Mouse (Mus musculus): Measurements from ENCODE around the gene Gm43720. TPM values are rescaled to one million over a fixed set of nuclear protein-coding genes. Genes with fewer than 3 reads are reported as not detected.

Gene Gm43720
- polyA plus RNA-seq, 1 experiment = not detected

Other genes with a start within 250 kb of the Gm43720 start
- not detected for gene Smok3c, start 226.8 kb downstream of the Gm43720 start, polyA plus RNA-seq (2012; fragmentation: generic; extraction: Trizol)
- 3.7 TPM for gene Zkscan1, start 194.9 kb downstream of the Gm43720 start, polyA plus RNA-seq (2012; fragmentation: generic; extraction: Trizol)
- gene Zscan21, start 163.1 kb downstream of the Gm43720 start, polyA plus RNA-seq (2012; fragmentation: generic; extraction: Trizol) = 8.5 TPM
- gene Zfp113, start 124.2 kb downstream of the Gm43720 start, polyA plus RNA-seq (2012; fragmentation: generic; extraction: Trizol) = 1.9 TPM
- gene Cops6, start 118.9 kb downstream of the Gm43720 start, polyA plus RNA-seq (2012; fragmentation: generic; extraction: Trizol) = 182 TPM
- gene Ap4m1, start 108.0 kb downstream of the Gm43720 start, polyA plus RNA-seq (2012; fragmentation: generic; extraction: Trizol) = 11.2 TPM
- gene Mcm7, start 107.5 kb downstream of the Gm43720 start, polyA plus RNA-seq (2012; fragmentation: generic; extraction: Trizol) = 208 TPM
- gene Taf6, start 92.5 kb downstream of the Gm43720 start, polyA plus RNA-seq (2012; fragmentation: generic; extraction: Trizol) = 58.1 TPM
- 23.0 TPM for gene Cnpy4, start 92.5 kb downstream of the Gm43720 start, polyA plus RNA-seq (2012; fragmentation: generic; extraction: Trizol)
- 2.5 TPM for gene Mblac1, start 85.6 kb downstream of the Gm43720 start, polyA plus RNA-seq (2012; fragmentation: generic; extraction: Trizol)
- gene Nxpe5, start 54.1 kb downstream of the Gm43720 start, polyA plus RNA-seq (2012; fragmentation: generic; extraction: Trizol) = not detected
- gene Lamtor4, start 24.5 kb downstream of the Gm43720 start, polyA plus RNA-seq (2012; fragmentation: generic; extraction: Trizol) = 72.8 TPM
- gene BC037034, start 15.9 kb downstream of the Gm43720 start, polyA plus RNA-seq (2012; fragmentation: generic; extraction: Trizol) = 6.8 TPM
- gene Gal3st4, start 7.1 kb downstream of the Gm43720 start, polyA plus RNA-seq (2012; fragmentation: generic; extraction: Trizol) = 0.08 TPM
- 0.60 TPM for gene Gpc2, start within 50 bp of the Gm43720 start, polyA plus RNA-seq (2012; fragmentation: generic; extraction: Trizol)
- 0.05 TPM for gene Stag3, start 282 bp upstream of the Gm43720 start, polyA plus RNA-seq (2012; fragmentation: generic; extraction: Trizol)
- 0.19 TPM for gene Pvrig, start 62.0 kb upstream of the Gm43720 start, polyA plus RNA-seq (2012; fragmentation: generic; extraction: Trizol)
- 2.0 TPM for gene Zfp157, start 161.5 kb upstream of the Gm43720 start, polyA plus RNA-seq (2012; fragmentation: generic; extraction: Trizol)